Mouse (Mus musculus) lung, embryonic 14.5 days (tissue): ENCODE measurements around the gene Psmd14. TPM values are rescaled to one million over a fixed set of nuclear protein-coding genes. Genes with fewer than 3 reads are reported as not detected.

Source experiments
- ATAC-seq: fragments of 200-750 bp; cut with Nextera tagmentation; 2 replicates; pipeline ENCODE4 v1.8.0; 2017; ENCODE audit warnings: mild to moderate bottlenecking, moderate TSS enrichment, moderate library complexity; ENCODE audit not compliant: insufficient read depth
- DNase-seq: peaks from one replicate; pipeline ENCODE4 v3.0.0-alpha.2; 2015
- H3K27ac ChIP-seq: fragments of 300-500 bp; sonication (generic); 2 replicates; pipeline ENCODE4 v1.5.1; 2014; ENCODE audit warnings: low read depth, mild to moderate bottlenecking, moderate library complexity
- H3K27me3 ChIP-seq: fragments of 300-500 bp; sonication (generic); 2 replicates; pipeline ENCODE4 v1.6.1; 2014; ENCODE audit warnings: low read length, control low read depth; ENCODE audit not compliant: insufficient read depth
- H3K36me3 ChIP-seq: fragments of 300-500 bp; sonication (generic); 2 replicates; pipeline ENCODE4 v1.6.1; 2014; ENCODE audit warnings: control low read depth; ENCODE audit not compliant: insufficient read depth
- H3K4me1 ChIP-seq: fragments of 300-500 bp; sonication (generic); 2 replicates; pipeline ENCODE4 v1.6.1; 2014; ENCODE audit warnings: antibody characterized with exemption, control low read depth; ENCODE audit not compliant: insufficient read depth
- H3K4me2 ChIP-seq: fragments of 300-500 bp; sonication (generic); 2 replicates; pipeline ENCODE4 v1.6.1; 2014; ENCODE audit warnings: mild to moderate bottlenecking
- H3K4me3 ChIP-seq: fragments of 300-500 bp; sonication (generic); 2 replicates; pipeline ENCODE4 v1.5.1; 2014; ENCODE audit warnings: low read depth, low read length
- H3K9ac ChIP-seq: fragments of 300-500 bp; sonication (generic); 2 replicates; pipeline ENCODE4 v1.6.1; 2014
- H3K9me3 ChIP-seq: fragments of 300-500 bp; sonication (generic); 2 replicates; pipeline ENCODE4 v1.6.1; 2016; ENCODE audit warnings: low read depth, low read length, control low read depth
- CTCF ChIP-seq: IDR thresholded peaks from 2 replicates; pipeline ENCODE4 v1.5.1; 2016; ENCODE audit warnings: antibody characterized with exemption, low read depth
- WGBS: fragments of 180-500 bp; shearing (Covaris S2); extraction: QIAGEN DNeasy Blood & Tissue Kit; methylation state at CpG from one replicate; pipeline ENCODE4 v1.1.7; 2014; 5-methylcytosine and 5-hydroxymethylcytosine counted together
- polyA plus RNA-seq: library from polyadenylated mRNA; unstranded; fragments of >200 nt; fragmentation: Nextera tagmentation; extraction: Ambion mirVana; gene quantifications from 2 replicates; pipeline ENCODE4 v1.2.1, GENCODE M21; 2014

Psmd14 gene
- polyA plus RNA-seq, 1 experiment from 2014 or later, result 205 TPM

DNA sequence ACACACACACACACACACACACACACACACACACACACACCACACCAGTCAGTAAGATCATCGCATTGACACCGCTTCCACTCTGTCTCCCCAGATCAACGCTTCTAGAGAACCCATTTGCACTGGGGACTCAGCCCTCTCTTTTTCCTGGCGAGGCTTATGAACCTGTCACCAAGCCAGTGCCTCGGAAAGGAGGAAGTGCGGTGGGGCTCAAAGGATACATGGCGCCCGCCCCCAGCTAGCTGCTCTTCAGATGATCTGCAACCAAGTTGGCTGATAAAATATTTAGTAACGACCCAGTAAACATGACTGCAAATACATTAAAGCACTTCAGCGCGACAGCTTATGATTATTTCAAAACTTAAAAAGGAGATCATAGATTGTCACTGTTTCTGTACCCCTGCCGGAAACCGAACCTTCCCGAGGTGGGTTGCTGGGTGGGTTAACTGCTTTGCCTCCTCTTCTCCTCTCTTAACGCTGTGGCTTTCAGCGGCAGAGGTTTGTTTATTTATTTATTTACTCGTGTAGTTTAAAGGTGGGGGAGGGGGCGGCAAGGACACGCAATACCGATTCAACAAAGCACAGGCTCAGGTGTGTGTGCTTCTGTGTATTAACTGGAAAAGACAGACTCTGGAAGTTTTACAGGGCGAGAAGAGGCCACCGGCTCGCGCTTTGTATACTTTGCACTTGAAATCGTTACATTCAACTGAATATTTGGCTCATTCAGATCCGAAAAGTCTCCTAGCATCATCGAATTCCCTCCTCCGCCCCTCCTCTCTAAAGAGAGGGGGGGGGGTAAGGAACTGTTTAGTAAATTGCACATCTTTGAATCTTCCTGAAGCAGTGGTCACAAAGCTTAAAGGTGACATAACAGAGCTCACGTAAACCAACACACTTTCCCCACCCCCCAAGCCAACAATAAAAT, 92.2 kb downstream of the Psmd14 start:
- H3K4me3 ChIP-seq, result no peak overlapping the region
- H3K9me3 ChIP-seq, result no peaks in the 10 kb centered on the region
- H3K27me3 ChIP-seq, result peaks cover 66% of the 10 kb centered on the region
- TF ChIP-seq CTCF, result no peak
- peak; percentile 31 for DNase-seq
- H3K27ac ChIP-seq, result no peak overlapping the region
- 3% methylated on average over 29 of the region's 29 CpGs for WGBS
- H3K4me1 ChIP-seq, result no peaks in the 10 kb centered on the region
- H3K4me2 ChIP-seq, result no peak overlapping the region
- ATAC-seq, result 0 out of 2 replicates have a peak, but pooled peaks have one; percentile 26
- H3K9ac ChIP-seq, result no peak overlapping the region
- H3K36me3 ChIP-seq, result no peaks in the 10 kb centered on the region

DNA sequence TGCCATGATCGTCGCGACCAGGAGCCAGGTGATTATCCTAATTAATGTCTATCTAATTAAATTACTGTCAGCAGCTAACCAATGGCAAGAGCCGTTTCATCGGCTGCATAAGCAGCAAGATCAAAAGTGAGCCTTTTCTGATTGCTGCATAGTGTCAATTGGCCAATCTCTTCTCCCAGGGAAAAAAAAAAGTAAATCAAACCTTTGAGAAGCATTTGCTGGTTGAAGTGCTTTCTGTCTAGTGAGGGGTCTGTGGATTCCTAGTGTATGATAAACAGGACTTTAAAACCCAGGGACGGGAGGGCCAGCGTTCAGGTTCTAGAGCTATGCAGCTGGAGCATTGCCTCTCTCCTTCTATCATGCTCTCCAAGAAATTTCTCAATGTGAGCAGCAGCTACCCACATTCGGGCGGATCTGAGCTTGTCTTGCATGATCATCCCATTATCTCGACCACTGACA, 92.9 kb downstream of the Psmd14 start:
- no peak overlapping the region for H3K27ac ChIP-seq
- no peaks in the 10 kb centered on the region for H3K9me3 ChIP-seq
- no peak overlapping the region for H3K4me2 ChIP-seq
- H3K4me1 ChIP-seq, result no peaks in the 10 kb centered on the region
- 2% methylated on average over 10 of the region's 10 CpGs for WGBS
- no peak for ATAC-seq
- H3K27me3 ChIP-seq, result peaks cover 73% of the 10 kb centered on the region
- peak; percentile 27 for DNase-seq
- no peak overlapping the region for H3K9ac ChIP-seq
- no peaks in the 10 kb centered on the region for H3K36me3 ChIP-seq
- H3K4me3 ChIP-seq, result no peak overlapping the region
- TF ChIP-seq CTCF, result no peak

DNA sequence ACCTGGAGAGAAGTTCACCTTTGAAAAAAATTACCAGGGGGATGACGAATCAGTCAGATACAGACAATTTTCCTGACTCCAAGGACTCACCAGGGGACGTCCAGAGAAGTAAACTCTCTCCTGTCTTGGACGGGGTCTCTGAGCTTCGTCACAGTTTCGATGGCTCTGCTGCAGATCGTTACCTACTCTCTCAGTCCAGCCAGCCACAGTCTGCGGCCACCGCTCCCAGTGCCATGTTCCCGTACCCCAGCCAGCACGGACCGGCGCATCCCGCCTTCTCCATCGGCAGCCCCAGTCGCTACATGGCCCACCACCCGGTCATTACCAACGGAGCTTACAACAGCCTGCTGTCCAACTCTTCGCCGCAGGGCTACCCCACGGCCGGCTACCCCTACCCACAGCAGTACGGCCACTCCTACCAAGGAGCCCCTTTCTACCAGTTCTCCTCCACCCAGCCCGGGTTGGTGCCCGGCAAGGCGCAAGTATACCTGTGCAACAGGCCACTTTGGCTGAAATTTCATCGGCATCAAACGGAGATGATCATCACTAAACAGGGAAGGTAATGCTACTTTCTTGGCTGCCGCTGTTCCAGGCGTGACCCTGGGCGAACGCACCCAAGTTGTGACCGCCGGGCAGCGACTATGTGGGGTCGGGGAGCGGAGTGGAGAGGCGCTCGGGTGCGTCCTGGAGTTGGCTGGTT, 93.5 kb downstream of the Psmd14 start:
- Histone ChIP-seq H3K4me3 (peak overlapping the region; percentile 12), H3K9ac (no peak overlapping the region), H3K4me1 (no peaks in the 10 kb centered on the region), H3K27ac (no peak overlapping the region), H3K4me2 (peak overlapping the region; percentile 32), H3K36me3 (no peaks in the 10 kb centered on the region), H3K27me3 (peaks cover 79% of the 10 kb centered on the region), H3K9me3 (no peaks in the 10 kb centered on the region)
- under 1% methylated on average over 39 of the region's 39 CpGs for WGBS
- DNase-seq (peak; percentile 14), ATAC-seq (peak; percentile 18; the same call in 1 of the 2 replicates)
- no peak for TF ChIP-seq CTCF

DNA sequence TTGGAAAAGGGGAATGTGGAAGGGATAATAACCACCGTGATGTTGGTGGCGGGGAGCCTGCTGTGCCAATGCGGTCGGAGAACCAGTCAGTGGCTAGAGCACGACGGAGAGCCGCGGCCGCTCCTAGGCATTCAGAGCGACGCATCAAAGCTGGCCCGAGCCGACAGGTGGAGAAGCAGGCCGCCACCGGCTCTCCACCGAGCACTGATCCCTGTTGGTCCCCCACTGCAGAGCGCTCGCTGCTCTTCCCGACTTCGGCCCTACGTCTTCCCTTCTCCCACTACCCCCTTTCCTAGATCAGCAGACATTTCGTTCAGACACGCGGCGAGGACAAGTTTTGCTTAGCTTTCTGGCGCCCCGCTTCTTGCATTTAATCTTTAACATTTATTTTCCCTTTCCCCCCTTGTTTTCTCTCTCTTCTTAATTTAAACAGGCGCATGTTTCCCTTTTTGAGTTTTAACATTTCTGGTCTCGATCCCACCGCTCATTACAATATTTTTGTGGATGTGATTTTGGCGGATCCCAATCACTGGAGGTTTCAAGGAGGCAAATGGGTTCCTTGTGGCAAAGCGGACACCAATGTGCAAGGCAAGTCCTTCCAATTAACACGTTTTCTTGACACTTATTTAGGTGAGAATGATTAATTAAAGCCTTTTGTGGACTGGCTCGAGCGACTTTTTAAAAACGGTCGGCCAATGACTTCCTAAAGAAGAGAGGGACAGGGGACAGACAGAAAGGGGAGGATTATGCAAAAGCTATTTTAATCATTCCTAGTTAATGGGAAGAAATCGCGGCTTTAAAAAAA, 94.2 kb downstream of the Psmd14 start:
- H3K4me1 ChIP-seq, result no peaks in the 10 kb centered on the region
- WGBS, result under 1% methylated on average over 38 of the region's 39 CpGs
- H3K27me3 ChIP-seq, result peaks cover 87% of the 10 kb centered on the region
- H3K4me2 ChIP-seq, result peak overlapping the region; percentile 32
- H3K9me3 ChIP-seq, result no peaks in the 10 kb centered on the region
- H3K4me3 ChIP-seq, result peak overlapping the region; percentile 12
- peak; percentile 49; the same call in 1 of the 2 replicates for ATAC-seq
- H3K36me3 ChIP-seq, result no peaks in the 10 kb centered on the region
- no peak overlapping the region for H3K27ac ChIP-seq
- DNase-seq, result peak; percentile 45
- no peak for TF ChIP-seq CTCF
- no peak overlapping the region for H3K9ac ChIP-seq

DNA sequence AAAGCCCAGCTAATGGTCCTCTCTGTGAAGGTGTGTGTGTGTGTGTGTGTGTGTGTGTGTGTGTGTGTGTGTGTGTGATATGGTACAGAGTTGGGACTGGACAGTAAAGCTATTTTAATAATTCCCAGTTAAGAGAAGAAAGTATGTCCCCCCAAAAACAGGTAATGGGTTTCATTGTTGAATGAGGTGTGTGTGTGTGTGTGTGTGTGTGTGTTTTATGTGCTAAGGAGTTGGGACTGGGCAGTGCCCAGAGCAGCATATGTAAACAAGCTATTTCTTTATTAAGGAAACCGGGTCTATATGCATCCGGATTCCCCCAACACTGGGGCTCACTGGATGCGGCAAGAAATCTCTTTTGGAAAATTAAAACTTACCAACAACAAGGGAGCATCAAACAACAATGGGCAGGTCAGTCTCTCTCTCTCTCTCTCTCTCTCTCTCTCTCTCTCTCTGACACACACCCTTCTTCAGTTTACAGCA, 94.9 kb downstream of the Psmd14 start:
- no peak for ATAC-seq
- no peaks in the 10 kb centered on the region for H3K36me3 ChIP-seq
- DNase-seq, result no peak

DNA sequence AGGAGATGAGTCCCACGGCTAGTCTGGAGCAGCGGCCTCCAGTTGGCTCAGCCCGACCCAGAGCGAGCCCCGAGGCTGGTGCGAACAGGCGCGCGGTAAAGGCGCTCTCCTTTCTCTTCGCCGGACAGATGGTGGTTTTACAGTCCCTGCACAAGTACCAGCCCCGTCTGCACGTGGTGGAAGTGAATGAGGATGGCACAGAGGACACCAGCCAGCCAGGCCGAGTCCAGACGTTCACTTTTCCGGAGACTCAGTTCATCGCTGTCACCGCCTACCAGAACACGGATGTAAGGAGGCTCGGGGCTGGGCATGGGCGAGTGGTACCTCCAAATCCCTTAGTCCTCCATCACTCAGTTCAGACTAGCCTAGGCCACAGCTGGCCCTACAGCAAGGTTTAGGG, 95.7 kb downstream of the Psmd14 start:
- H3K27ac ChIP-seq, result no peak overlapping the region
- no peak overlapping the region for H3K9ac ChIP-seq
- no peak overlapping the region for H3K4me3 ChIP-seq
- H3K36me3 ChIP-seq, result no peaks in the 10 kb centered on the region
- no peak for ATAC-seq
- no peaks in the 10 kb centered on the region for H3K9me3 ChIP-seq
- WGBS, result under 1% methylated on average over 21 of the region's 22 CpGs
- TF ChIP-seq CTCF, result no peak
- no peak overlapping the region for H3K4me2 ChIP-seq
- no peaks in the 10 kb centered on the region for H3K4me1 ChIP-seq
- peaks cover 96% of the 10 kb centered on the region for H3K27me3 ChIP-seq
- DNase-seq, result peak; percentile 37

More for the DNA sequence above, 94.9 kb downstream of the Psmd14 start:
- 1% methylated on average over 3 of the region's 3 CpGs for WGBS
- no peak for TF ChIP-seq CTCF
- Histone ChIP-seq H3K27ac (no peak overlapping the region), H3K27me3 (peaks cover 93% of the 10 kb centered on the region), H3K9ac (no peak overlapping the region), H3K4me2 (no peak overlapping the region), H3K9me3 (no peaks in the 10 kb centered on the region), H3K4me3 (no peak overlapping the region), H3K4me1 (no peaks in the 10 kb centered on the region)
